ENCODE assay signal across 9 mouse cellular contexts in genomic region chr3:83129151-83129550, GRCm38 (mm10). TPM values are rescaled to one million over a fixed set of nuclear protein-coding genes. Genes with fewer than 3 reads are reported as not detected.
DNase-seq lines count a peak whose midpoint lies in the region; ATAC-seq and TF ChIP-seq lines count a peak whose summit lies in the region.
"Had no signal": no experiment of that assay in that cellular context is flagged by ENCODE, and none has a peak within 500 bp of the region (broad histone marks: within the 10 kb centered on the region; RNA-seq: fewer than 3 reads in every experiment).

No protein-coding gene starts in this region.

- in situ Hi-C loops in ES-E14 (cut with MboI; ENCODE audit: low sequenced_read_pairs in 2 of 2, unreplicated experiment in 2 of 2) = no loop called here

- no peaks in the 10 kb centered on the region for H3K36me3 ChIP-seq in heart, embryonic 14.5 days (ENCODE audit: control insufficient read depth, insufficient read depth, low read length)
- H3K36me3 ChIP-seq in ES-E14 (ENCODE audit: control insufficient read depth, insufficient read depth, low read length, poor library complexity, severe bottlenecking) = no peaks in the 10 kb centered on the region
- H3K36me3 ChIP-seq in hindbrain, embryonic 10.5 days = no peaks in the 10 kb centered on the region
- H3K36me3 ChIP-seq in midbrain, embryonic 12.5 days = no peaks in the 10 kb centered on the region

- H3K4me1 ChIP-seq in heart, embryonic 14.5 days (ENCODE audit: control insufficient read depth in 2 of 2, insufficient read depth in 2 of 2, low read length in 2 of 2) = peaks cover 13 to 15% of the 10 kb centered on the region in 2 experiments; a peak in 3 of 4 replicates
- H3K4me1 ChIP-seq in ES-E14 (ENCODE audit: control insufficient read depth in 2 of 2, insufficient read depth in 2 of 2, low read length in 2 of 2, poor library complexity in 1 of 2) = no peaks in the 10 kb centered on the region; a peak in 1 of 4 replicates
- peaks cover 32% of the 10 kb centered on the region for H3K4me1 ChIP-seq in hindbrain, embryonic 10.5 days (replicated peaks)
- H3K4me1 ChIP-seq in midbrain, embryonic 12.5 days = peaks cover 20% of the 10 kb centered on the region

- peaks cover 70% of the 10 kb centered on the region for H3K27me3 ChIP-seq in heart, embryonic 14.5 days (ENCODE audit: control insufficient read depth, insufficient read depth, low read length)
- peaks cover 68% of the 10 kb centered on the region for H3K27me3 ChIP-seq in hindbrain, embryonic 10.5 days (ENCODE audit: insufficient read depth, poor library complexity, severe bottlenecking)
- peaks cover 68% of the 10 kb centered on the region for H3K27me3 ChIP-seq in midbrain, embryonic 12.5 days

- 6% methylated on average over 22 of the region's 22 CpGs for WGBS in heart, embryonic 14.5 days
- 3% methylated on average over 22 of the region's 22 CpGs for WGBS in hindbrain, embryonic 10.5 days
- WGBS in midbrain, embryonic 12.5 days = 2% methylated on average over 22 of the region's 22 CpGs

- no peaks in the 10 kb centered on the region for H3K9me3 ChIP-seq in heart, embryonic 14.5 days (ENCODE audit: control insufficient read depth, low read length)
- H3K9me3 ChIP-seq in ES-E14 (ENCODE audit: control insufficient read depth, insufficient read depth, low read depth, low read length) = no peaks in the 10 kb centered on the region
- no peaks in the 10 kb centered on the region for H3K9me3 ChIP-seq in hindbrain, embryonic 10.5 days
- H3K9me3 ChIP-seq in midbrain, embryonic 12.5 days = no peaks in the 10 kb centered on the region

- peak overlapping the region; percentile 99 for H3K4me2 ChIP-seq in heart, embryonic 14.5 days (ENCODE audit: low read length)
- H3K4me2 ChIP-seq in midbrain, embryonic 12.5 days (replicated peaks) = peak overlapping the region; percentile 98

- intact Hi-C loops in heart, postnatal 25 days (cut with DNase I) = no loop called here
- intact Hi-C loops in left cerebral cortex, postnatal 14 days (cut with DNase I) = no loop called here

- no peak for DNase-seq in heart, postnatal 25 days (ENCODE audit: low spot score)
- no peak for DNase-seq in ES-E14 (ENCODE audit: low read depth, low spot score)
- peak; percentile 27 for DNase-seq in hindbrain, embryonic 10.5 days (ENCODE audit: low spot score)
- no peak for DNase-seq in urinary bladder, postnatal 4 days (ENCODE audit: low spot score in 2 of 2)
- no peak for DNase-seq in gastrocnemius, postnatal 4 days (ENCODE audit: low spot score in 2 of 2)
- no peak for DNase-seq in left cerebral cortex, postnatal 14 days (ENCODE audit: low spot score in 2 of 2)
- DNase-seq: kidney, postnatal 25 days had no signal

- H3K4me3 ChIP-seq in heart, embryonic 14.5 days (ENCODE audit: control insufficient read depth in 1 of 2, insufficient read depth in 1 of 2, low read depth in 1 of 2, low read length in 2 of 2) = peak overlapping the region; percentile 56
- H3K4me3 ChIP-seq in ES-E14 (ENCODE audit: insufficient read depth in 1 of 2, low read depth in 1 of 2, low read length in 2 of 2, poor library complexity in 1 of 2, severe bottlenecking in 1 of 2) = peak overlapping the region; percentile 28 to 35; a peak in 2 of 4 replicates
- peak overlapping the region; percentile 69 for H3K4me3 ChIP-seq in hindbrain, embryonic 10.5 days
- H3K4me3 ChIP-seq in midbrain, embryonic 12.5 days = peak overlapping the region; percentile 62

- ATAC-seq in heart, embryonic 14.5 days (ENCODE audit: insufficient number of reproducible peaks, insufficient read depth, low FRiP score, low read depth) = no peak
- 0 out of 2 replicates have a peak, but pooled peaks have one; percentile 11 for ATAC-seq in midbrain, embryonic 12.5 days (ENCODE audit: low FRiP score, low read depth)

- H3K9ac ChIP-seq in heart, embryonic 14.5 days (ENCODE audit: low read length) = no peak overlapping the region
- H3K9ac ChIP-seq in ES-E14 (ENCODE audit: insufficient read depth, low read depth, low read length, poor library complexity, severe bottlenecking) = no peak overlapping the region
- H3K9ac ChIP-seq in midbrain, embryonic 12.5 days (replicated peaks) = 0 out of 2 replicates have a peak overlapping the region, but pooled peaks have one; percentile 59

- no peak overlapping the region for H3K27ac ChIP-seq in heart, embryonic 14.5 days (replicated peaks in 1 of 2; ENCODE audit: control insufficient read depth in 1 of 2, insufficient read depth in 1 of 2, low read depth in 2 of 2, low read length in 2 of 2)
- no peak overlapping the region for H3K27ac ChIP-seq in ES-E14 (ENCODE audit: insufficient read depth, low read depth, low read length, poor library complexity, severe bottlenecking)
- no peak overlapping the region; the same call in 1 of the 2 replicates for H3K27ac ChIP-seq in hindbrain, embryonic 10.5 days
- no peak overlapping the region for H3K27ac ChIP-seq in midbrain, embryonic 12.5 days (replicated peaks)

TF ChIP-seq in ES-E14, 5 proteins besides CTCF, POLR2A, EP300 and RAD21:
- TF ChIP-seq ZNF384 (IDR thresholded peaks at IDR 0.05; ENCODE audit: low read depth, low read length) (no peak), ZC3H11A (IDR thresholded peaks at IDR 0.05; ENCODE audit: borderline replicate concordance, low read depth, low read length) (no peak), CHD2 (IDR thresholded peaks at IDR 0.05; ENCODE audit: low read depth, low read length) (no peak), HCFC1 (IDR thresholded peaks at IDR 0.05; ENCODE audit: borderline replicate concordance, insufficient read depth, low read length) (no peak), MAFK (IDR thresholded peaks at IDR 0.05; ENCODE audit: insufficient read depth, low read depth, low read length) (no peak)

RNA-seq across cellular contexts. Expression of gene Dchs2, which starts 1.4 kb away (rescaled TPM):
- 0.27 and 0.31 TPM in 2 replicates for polyA plus RNA-seq in heart, embryonic 14.5 days (2014; fragmentation: Nextera tagmentation; extraction: Ambion mirVana)
- total RNA-seq in heart, postnatal 25 days (2021) = under 1 TPM; 0.64 to 0.70 TPM
- total RNA-seq in ES-E14 (2012; rRNA removed) = 0.22 and 0.32 TPM in 2 replicates
- 0.42 and 0.59 TPM in 2 replicates for polyA plus RNA-seq in hindbrain, embryonic 10.5 days (2016; fragmentation: Nextera tagmentation; extraction: Ambion mirVana)
- polyA plus RNA-seq in midbrain, embryonic 12.5 days (2016; fragmentation: Nextera tagmentation; extraction: Ambion mirVana) = 0.20 and 0.29 TPM in 2 replicates
- 10 to 100 TPM; 17.1 to 18.0 TPM for total RNA-seq in gastrocnemius, postnatal 4 days (2021)
- 1 to 10 TPM; 2.2 to 4.3 TPM for total RNA-seq in left cerebral cortex, postnatal 14 days (2021)
